Mouse (Mus musculus) gastrocnemius, adult 18-20 months (tissue): Measurements from ENCODE around the gene Emc3. TPM values are rescaled to one million over a fixed set of nuclear protein-coding genes. Genes with fewer than 3 reads are reported as not detected.

Experiments
- DNase-seq: peaks from one replicate; pipeline ENCODE4 v3.0.0; 2021; ENCODE audit warnings: low spot score
- long read RNA-seq, 2 experiments: library from polyadenylated mRNA; stranded (forward); transcript quantifications; one replicate each; pipeline ENCODE4 v2.0.0; 2021
- total RNA-seq, 2 experiments: library from RNA; stranded (reverse); gene quantifications; 2 replicates each; pipeline ENCODE4 v1.2.3; 2021

Gene Emc3
- total RNA-seq: 10 to 100 TPM; 53.8 to 59.1 TPM
- long read RNA-seq, experiment 1, transcript Emc3-201 (8 exons, 1,985 nt): major isoform, 109 of 123 reads
- long read RNA-seq, experiment 1, partial matches to known transcripts: 1 of 123 reads
- long read RNA-seq, experiment 1, other reads (novel, unspliced or antisense): 13 of 123 reads
- long read RNA-seq, experiment 2, transcript Emc3-201 (8 exons, 1,985 nt): major isoform, 93 of 107 reads
- long read RNA-seq, experiment 2, partial matches to known transcripts: 8 of 107 reads
- long read RNA-seq, experiment 2, other reads (novel, unspliced or antisense): 6 of 107 reads

- peak; percentile 91 for DNase-seq
Observed at GRCm38 (mm10) chr6:113530932-113531839, at the start of gene Emc3, which contains the start of gene Fancd2. Emc3 (minus strand) TSS chr6:113531652. Fancd2 (plus strand) TSS chr6:113531682.

DNA sequence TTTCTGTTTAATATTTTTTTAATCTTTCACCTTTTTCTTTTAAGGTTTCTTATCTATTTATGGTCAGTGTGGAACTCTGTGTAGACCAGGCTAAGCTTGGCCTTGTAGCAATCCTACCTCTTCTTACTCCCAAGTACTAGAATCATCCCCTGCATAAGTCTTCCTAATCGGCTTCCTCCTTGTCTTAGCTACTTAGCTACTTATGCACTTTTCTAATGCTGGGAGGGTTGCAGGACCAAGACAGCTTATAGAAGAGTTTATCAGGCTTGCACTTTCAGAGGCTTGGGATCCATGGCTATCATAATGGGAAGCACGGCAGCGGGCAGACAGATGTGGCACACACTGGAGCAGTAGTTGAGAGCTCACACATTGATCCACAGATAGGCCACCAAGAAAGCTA lies 47.9 kb upstream of the Emc3 start:
- no peak for DNase-seq

GRCm38 (mm10) chr6:113576044-113576443 lies 44.6 kb upstream of the Emc3 start:
- DNase-seq: no peak

DNA sequence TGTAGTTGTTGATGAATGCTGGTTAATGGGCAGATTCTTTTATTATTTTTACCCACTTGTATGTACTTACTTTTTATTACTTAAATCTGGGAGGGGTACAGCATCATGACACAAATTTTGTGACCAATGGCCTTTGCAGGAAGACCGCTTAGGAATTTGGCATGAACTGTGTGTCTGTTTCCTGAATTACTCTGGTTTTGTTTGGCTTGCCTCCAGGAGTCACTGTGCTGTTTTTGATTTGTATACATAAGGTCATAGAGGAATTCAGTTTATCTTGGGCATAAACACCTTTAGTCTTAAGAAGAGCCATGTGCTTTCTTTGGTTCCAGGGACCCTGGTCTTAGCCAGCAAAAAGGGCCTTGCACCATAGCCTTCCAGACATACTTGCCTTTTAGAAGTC lies 33.1 kb upstream of the Emc3 start:
- DNase-seq: no peak

GRCm38 (mm10) chr6:113559736-113560135 lies 28.3 kb upstream of the Emc3 start:
- no peak for DNase-seq

GRCm38 (mm10) chr6:113543906-113544481 lies 12.5 kb upstream of the Emc3 start:
- no peak for DNase-seq

GRCm38 (mm10) chr6:113541610-113542009 lies 10.2 kb upstream of the Emc3 start:
- no peak for DNase-seq

DNA sequence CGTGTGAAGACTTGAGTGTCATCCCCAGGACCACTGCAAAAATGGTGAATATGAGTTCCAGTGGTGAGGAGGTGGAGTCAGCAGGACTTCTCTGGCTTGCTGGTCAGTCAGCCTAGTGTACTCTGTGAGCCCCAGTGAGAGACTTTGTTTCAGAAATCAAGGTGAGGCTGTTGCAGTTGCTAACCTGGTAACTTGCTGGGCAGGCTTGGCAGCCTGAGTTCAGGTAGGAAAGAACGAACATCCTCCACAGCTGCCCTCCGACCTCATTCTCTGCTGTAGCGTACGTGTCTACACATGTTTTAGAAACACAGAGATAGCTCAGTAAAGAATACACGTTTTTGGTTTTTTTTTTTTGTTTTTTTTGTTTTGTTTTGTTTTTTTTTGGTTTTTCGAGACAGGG lies 3.4 kb upstream of the Emc3 start:
- no peak for DNase-seq

DNA sequence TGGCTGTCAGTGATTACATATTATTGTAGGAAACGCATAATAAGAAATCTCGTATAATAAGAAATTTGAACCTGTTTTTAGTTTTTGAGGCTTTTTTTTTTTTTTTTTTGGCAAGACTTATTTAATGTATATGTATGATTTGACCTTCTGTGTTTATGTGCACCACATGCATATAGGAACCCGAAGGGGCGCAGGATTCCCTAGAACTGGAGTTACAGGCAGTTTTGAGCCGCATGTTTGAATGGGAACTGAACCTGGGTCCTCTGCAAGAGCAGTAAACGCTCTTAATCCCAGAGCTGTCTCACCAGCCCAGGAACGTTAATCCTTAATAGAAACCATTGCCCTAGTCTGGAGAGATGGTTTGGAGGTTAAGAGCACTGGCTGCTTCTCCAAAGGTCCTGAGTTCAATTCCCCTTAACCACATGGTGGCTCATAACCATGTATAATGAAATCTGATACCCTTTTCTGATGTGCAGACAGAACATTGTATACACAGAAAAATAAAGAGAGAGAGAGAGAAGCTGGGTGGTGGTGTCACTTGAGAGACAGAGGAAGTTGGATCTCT lies 470 bp upstream of the Emc3 start:
- DNase-seq: no peak

DNA sequence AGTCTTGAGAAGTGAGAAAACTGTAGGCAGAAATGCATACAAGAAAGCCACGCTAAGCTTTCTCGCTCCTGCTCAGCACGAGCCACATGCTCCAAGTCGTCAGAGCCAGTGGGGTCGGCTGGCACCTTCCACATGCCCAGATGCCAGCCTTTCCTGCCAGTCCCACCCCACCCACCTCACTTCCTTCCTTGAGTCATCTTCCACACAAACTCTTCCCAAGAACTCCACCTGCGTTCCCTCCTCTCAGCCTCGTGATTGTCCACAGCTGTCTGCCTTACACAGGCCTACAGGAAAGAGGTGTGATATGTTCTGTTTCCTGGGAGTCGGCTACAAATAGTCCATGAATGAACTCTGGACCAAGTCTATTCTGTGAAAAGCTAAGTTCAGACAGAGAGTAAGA lies 8.0 kb downstream of the Emc3 start:
- no peak for DNase-seq

- DNase-seq: peak; percentile 44
Observed at GRCm38 (mm10) chr6:113522310-113522709, 9.1 kb downstream of the Emc3 start.

GRCm38 (mm10) chr6:113517434-113518080 lies 13.9 kb downstream of the Emc3 start:
- no peak for DNase-seq

DNA sequence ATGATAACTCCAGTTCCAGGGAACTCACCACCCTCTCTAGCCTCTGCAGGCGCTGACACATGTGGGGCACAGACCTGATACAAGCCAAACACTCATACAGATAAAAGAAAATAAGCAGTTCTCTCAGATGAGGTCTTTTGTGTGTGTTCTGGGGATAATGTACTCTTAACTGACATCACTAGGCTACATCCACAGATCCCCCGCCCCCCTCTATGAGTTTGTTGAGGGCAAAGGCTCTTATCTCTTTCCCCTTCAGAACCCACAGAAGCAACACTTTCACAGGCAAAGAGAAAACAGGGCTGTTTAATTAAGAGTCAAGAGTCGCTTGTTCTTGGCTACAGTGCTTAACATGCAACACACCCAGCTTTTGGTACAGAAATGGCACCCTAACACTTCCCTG lies 16.9 kb downstream of the Emc3 start:
- no peak for DNase-seq

- DNase-seq: no peak
Observed at GRCm38 (mm10) chr6:113513944-113514343, 17.5 kb downstream of the Emc3 start.

DNA sequence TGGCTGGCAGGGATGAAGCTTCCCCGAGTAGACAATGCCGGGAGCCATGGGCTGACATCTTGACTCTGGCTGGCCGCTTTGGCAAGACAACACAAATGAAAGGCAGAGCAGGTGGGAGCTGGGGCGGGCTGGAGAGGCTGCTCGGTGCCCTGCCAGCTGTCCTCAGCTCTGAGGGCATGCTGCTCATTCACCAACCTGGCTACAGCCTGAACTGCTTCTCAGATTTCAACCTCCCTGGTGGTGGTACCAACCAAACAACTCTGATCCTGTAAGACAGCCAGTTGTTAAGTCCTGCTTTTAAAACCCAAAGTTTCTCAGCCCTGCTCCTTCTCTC lies 22.5 kb downstream of the Emc3 start:
- DNase-seq: peak; percentile 63

DNA sequence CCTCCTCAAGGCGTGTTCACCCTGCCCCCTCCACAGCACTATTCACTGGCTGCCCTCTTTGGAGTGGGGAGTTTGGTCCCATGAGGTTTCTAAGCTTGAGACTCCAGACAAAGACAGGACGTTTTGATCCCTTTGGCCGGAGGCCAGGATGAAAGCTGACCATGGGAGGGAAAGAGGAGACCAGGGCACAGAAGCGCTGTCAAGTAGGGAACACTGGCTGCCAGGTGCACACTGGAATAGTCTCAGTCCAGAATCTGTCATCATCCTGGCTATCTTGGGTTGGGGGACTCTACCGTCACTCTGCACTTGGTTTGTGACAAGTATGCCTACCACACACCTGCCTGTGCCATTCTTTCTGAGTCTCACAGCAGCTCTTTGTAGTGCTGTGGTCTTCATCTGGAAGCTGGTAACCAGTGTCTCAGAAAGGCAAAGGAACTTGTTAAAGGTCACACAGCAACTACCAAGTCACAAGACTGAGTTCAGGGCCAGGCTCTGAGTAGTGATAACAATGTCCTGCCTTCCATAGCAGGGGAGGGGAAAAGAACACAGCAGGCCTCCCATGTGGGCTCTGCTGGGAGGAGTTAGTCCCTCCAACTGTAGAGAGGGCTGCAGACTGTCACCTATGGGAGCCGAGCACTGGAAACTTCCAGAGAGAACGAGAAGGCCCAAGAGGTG lies 23.0 kb downstream of the Emc3 start:
- peak; percentile 81 for DNase-seq

GRCm38 (mm10) chr6:113507130-113507529 lies 24.3 kb downstream of the Emc3 start:
- DNase-seq: no peak

DNA sequence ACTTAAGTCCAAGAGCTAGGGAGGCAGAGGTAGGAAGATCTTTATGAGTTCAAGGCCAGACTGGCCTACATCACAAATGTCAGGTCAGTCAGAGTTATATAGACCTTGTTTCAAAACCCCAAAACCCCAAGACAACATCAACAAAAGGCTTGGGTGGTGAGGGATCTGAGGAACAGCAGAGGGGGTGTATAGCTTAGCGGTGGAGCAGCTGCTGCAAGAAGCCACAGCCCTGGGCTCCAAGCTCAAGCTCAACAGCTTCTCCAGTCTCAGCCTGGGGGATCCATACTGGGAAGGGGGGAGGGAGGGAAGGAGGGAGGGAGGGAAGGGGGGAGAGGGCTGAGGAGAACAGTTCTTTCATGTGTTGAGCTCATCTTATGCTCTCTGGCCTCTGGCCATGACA lies 25.8 kb downstream of the Emc3 start:
- no peak for DNase-seq

DNA sequence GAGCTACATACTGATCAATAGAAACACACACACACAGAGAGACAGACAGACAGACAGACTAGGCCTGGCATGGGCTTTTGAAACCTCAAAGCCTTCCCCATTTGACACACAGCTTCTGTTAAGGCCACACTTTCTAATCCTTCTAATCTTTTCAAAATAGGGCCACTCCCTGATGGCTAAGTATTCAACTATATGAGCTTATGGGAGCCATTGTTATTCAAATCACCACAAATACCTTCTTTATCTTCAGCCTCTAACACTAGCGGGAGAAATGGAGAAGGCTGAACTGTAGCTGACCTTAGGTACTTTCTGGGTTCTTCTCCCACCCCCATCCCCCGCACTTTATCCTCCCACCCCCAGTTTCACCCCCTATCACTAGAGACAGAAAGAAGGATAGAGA lies 28.7 kb downstream of the Emc3 start:
- DNase-seq: no peak

DNA sequence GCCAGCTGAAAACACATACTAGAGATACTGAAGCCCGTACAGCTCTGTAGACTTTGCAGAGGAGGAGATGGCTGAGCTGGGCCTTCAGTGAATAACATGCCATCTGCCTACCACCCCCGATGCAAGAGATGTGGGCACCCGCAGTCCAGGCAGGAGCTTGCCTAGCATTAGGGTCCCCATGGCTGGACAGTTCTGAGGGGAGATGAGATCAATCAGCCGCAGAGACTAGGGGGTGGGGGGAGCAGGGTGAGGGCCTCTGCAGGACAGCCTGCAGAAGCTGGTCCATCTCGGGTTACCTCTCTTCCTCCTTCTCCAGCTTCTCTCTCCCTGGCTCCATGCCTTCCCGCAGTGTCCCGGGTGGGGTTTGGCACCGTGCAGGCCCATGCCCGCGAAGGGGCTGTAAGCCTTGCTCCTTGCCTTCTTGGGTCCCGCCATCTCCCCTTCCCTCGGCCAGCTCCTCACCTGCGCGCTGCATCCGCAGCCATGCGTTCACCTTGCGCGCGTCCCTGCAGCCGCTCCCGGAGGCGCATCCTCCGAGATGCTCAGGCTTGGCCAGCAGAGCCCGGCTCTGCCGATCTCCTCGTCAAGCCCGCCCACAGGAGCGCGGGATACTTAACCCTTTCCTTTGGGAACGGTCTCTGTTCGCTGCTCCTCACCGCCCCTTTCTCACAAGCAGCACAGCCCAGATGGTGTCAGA lies 29.9 kb downstream of the Emc3 start, which contains the start of gene Prrt3:
Gene Prrt3, minus strand, starts transcription at position 544 of the 697 bp plus-strand sequence.
- no peak for DNase-seq
